Mouse (Mus musculus) gastrocnemius, postnatal 36 days (tissue): Measurements from ENCODE around the gene Pex16. TPM values are rescaled to one million over a fixed set of nuclear protein-coding genes. Genes with fewer than 3 reads are reported as not detected.
"Not testable (repeated sequence)": the region's sequence is repeated elsewhere in the genome, so short reads cannot be mapped to it uniquely, and the experiment has no call there.

Experiments used
- DNase-seq, 2 experiments: peaks; one replicate each; pipeline ENCODE4 v3.0.0; 2022
- intact Hi-C: fragments of 180-260 bp; cut with DNase I; formaldehyde crosslinking; loops from one replicate; pipeline ENCODE4 v1.15.1; 2025
- total RNA-seq, 2 experiments: library from RNA; stranded (reverse); gene quantifications; 2 replicates each; pipeline ENCODE4 v1.2.3; 2021

Pex16 gene
- total RNA-seq, 2 experiments from 2014 or later: 14.1 to 23.0 TPM

- no peak for DNase-seq
- intact Hi-C loops: no loop called here
Measured at GRCm38 (mm10) chr2:92385113-92386051, 10.9 kb downstream of the Pex16 start.

- intact Hi-C loops: no loop called here
- no peak for DNase-seq
Measured at GRCm38 (mm10) chr2:92386821-92387570, 12.5 kb downstream of the Pex16 start.

GRCm38 (mm10) chr2:92387646-92388045, 13.2 kb downstream of the Pex16 start:
- intact Hi-C loops: no loop called here

GRCm38 (mm10) chr2:92388081-92388517, 13.6 kb downstream of the Pex16 start:
- DNase-seq: no peak
- intact Hi-C loops: no loop called here

More at GRCm38 (mm10) chr2:92387646-92388045, 13.2 kb downstream of the Pex16 start:
- DNase-seq: no peak

GRCm38 (mm10) chr2:92388891-92389641, 14.6 kb downstream of the Pex16 start:
- DNase-seq: peak; percentile 69 to 73
- intact Hi-C loops: no loop called here

- no peak for DNase-seq
- intact Hi-C loops: no loop called here
Measured at GRCm38 (mm10) chr2:92389645-92390044, 15.2 kb downstream of the Pex16 start.

GRCm38 (mm10) chr2:92390206-92390930, 15.9 kb downstream of the Pex16 start:
- intact Hi-C loops: no loop called here
- peak in 1 of 2 experiments; percentile 40 for DNase-seq

- DNase-seq: no peak
- intact Hi-C loops: no loop called here
Measured at GRCm38 (mm10) chr2:92391116-92391515, 16.6 kb downstream of the Pex16 start.

- intact Hi-C loops: no loop called here
- DNase-seq: no peak
Measured at GRCm38 (mm10) chr2:92391703-92392317, 17.3 kb downstream of the Pex16 start.

- DNase-seq: no peak
- intact Hi-C loops: no loop called here
Measured at GRCm38 (mm10) chr2:92392318-92393264, 18.1 kb downstream of the Pex16 start.

- intact Hi-C loops: no loop called here
- DNase-seq: no peak
Measured at GRCm38 (mm10) chr2:92395535-92395934, 21.1 kb downstream of the Pex16 start.

GRCm38 (mm10) chr2:92397436-92397835, 23.0 kb downstream of the Pex16 start:
- intact Hi-C loops: no loop called here
- no peak for DNase-seq

- intact Hi-C loops, DNase-seq: not testable (repeated sequence)
Measured at GRCm38 (mm10) chr2:92399877-92400276, 25.4 kb downstream of the Pex16 start.

- intact Hi-C loops: no loop called here
- no peak for DNase-seq
Measured at GRCm38 (mm10) chr2:92400682-92401081, 26.2 kb downstream of the Pex16 start.

- DNase-seq: no peak
- intact Hi-C loops: no loop called here
Measured at GRCm38 (mm10) chr2:92401091-92401561, 26.6 kb downstream of the Pex16 start, which contains the start of gene Mapk8ip1. TSS of gene Mapk8ip1 (minus strand) at chr2:92401263.

GRCm38 (mm10) chr2:92402591-92403326, 28.3 kb downstream of the Pex16 start:
- DNase-seq: no peak
- intact Hi-C loops: no loop called here

GRCm38 (mm10) chr2:92403776-92404319, 29.4 kb downstream of the Pex16 start:
- DNase-seq: no peak
- intact Hi-C loops: no loop called here
